Mouse (Mus musculus) ES-E14 (cell line): ENCODE results near the gene Slc4a3.

ENCODE experiments used
- CHD2 ChIP-seq: IDR thresholded peaks from 2 replicates; pipeline ENCODE4 v1.6.1; 2014; ENCODE audit warnings: mild to moderate bottlenecking, low read depth, low read length, inconsistent platforms
- ZC3H11A ChIP-seq: IDR thresholded peaks from 2 replicates; pipeline ENCODE4 v1.6.1; 2012; ENCODE audit warnings: low read depth, mild to moderate bottlenecking, inconsistent platforms, low read length, borderline replicate concordance
- ZNF384 ChIP-seq: IDR thresholded peaks from 2 replicates; pipeline ENCODE4 v1.6.1; 2012; ENCODE audit warnings: low read depth, low read length, inconsistent platforms

- TF ChIP-seq ZNF384 (no peak), CHD2 (no peak), ZC3H11A (no peak)
Measured at GRCm38 (mm10) chr1:75608225-75608624, 62.2 kb downstream of the Slc4a3 start.
